Mouse (Mus musculus) thymus, postnatal 14 days (tissue): ENCODE measurements around the gene Cpxm1.
"Not testable (repeated sequence)": the region's sequence is repeated elsewhere in the genome, so short reads cannot be mapped to it uniquely, and the experiment has no call there.

Source experiments
- DNase-seq: peaks from one replicate; pipeline ENCODE4 v3.0.0; 2021

Gene Cpxm1

GRCm38 (mm10) chr2:130400046-130400445 is 2.7 kb upstream of the Cpxm1 start:
- DNase-seq = no peak

- DNase-seq = peak; percentile 24
These were observed 717 bp upstream of the Cpxm1 start for GRCm38 (mm10) chr2:130398091-130398490.

GRCm38 (mm10) chr2:130395696-130396095 is 1.7 kb downstream of the Cpxm1 start:
- DNase-seq = no peak

GRCm38 (mm10) chr2:130392836-130393235 is 4.5 kb downstream of the Cpxm1 start:
- DNase-seq = no peak

GRCm38 (mm10) chr2:130390993-130391625 is 6.3 kb downstream of the Cpxm1 start:
- DNase-seq = peak; percentile 83

- peak; percentile 45 for DNase-seq
These were observed 8.6 kb downstream of the Cpxm1 start for GRCm38 (mm10) chr2:130388796-130389195.

- DNase-seq = no peak
These were observed 11.2 kb downstream of the Cpxm1 start for GRCm38 (mm10) chr2:130386212-130386611.

GRCm38 (mm10) chr2:130383895-130384294 is 13.5 kb downstream of the Cpxm1 start:
- peak; percentile 61 for DNase-seq

GRCm38 (mm10) chr2:130383205-130383604 is 14.2 kb downstream of the Cpxm1 start:
- no peak for DNase-seq

- no peak for DNase-seq
These were observed 22.4 kb downstream of the Cpxm1 start for GRCm38 (mm10) chr2:130374951-130375350.

- not testable (repeated sequence) for DNase-seq
These were observed 24.3 kb downstream of the Cpxm1 start for GRCm38 (mm10) chr2:130373026-130373425.

- DNase-seq = no peak
These were observed 30.0 kb downstream of the Cpxm1 start for GRCm38 (mm10) chr2:130367386-130367785.

- peak; percentile 58 for DNase-seq
These were observed 31.9 kb downstream of the Cpxm1 start for GRCm38 (mm10) chr2:130365211-130366094.

GRCm38 (mm10) chr2:130362511-130363026 is 34.8 kb downstream of the Cpxm1 start:
- DNase-seq = peak; percentile 38

- no peak for DNase-seq
These were observed 38.5 kb downstream of the Cpxm1 start for GRCm38 (mm10) chr2:130358852-130359251.

- DNase-seq = no peak
These were observed 39.8 kb downstream of the Cpxm1 start for GRCm38 (mm10) chr2:130357551-130357950.

GRCm38 (mm10) chr2:130353889-130354288 is 43.5 kb downstream of the Cpxm1 start:
- no peak for DNase-seq

GRCm38 (mm10) chr2:130353411-130353810 is 44.0 kb downstream of the Cpxm1 start:
- DNase-seq = no peak

GRCm38 (mm10) chr2:130351758-130352339 is 45.5 kb downstream of the Cpxm1 start:
- no peak for DNase-seq

GRCm38 (mm10) chr2:130350376-130350775 is 47.0 kb downstream of the Cpxm1 start:
- DNase-seq = no peak

- no peak for DNase-seq
These were observed 56.2 kb downstream of the Cpxm1 start for GRCm38 (mm10) chr2:130341220-130341580.
